Mouse (Mus musculus) bone marrow, adult 2 months (tissue): Measurements from ENCODE around the gene Cxcr5.

Experiments used
- CTCF ChIP-seq: fragments of 200-500 bp; IDR thresholded peaks from 2 replicates; pipeline ENCODE4 v1.5.1; 2011; ENCODE audit warnings: low read length, control low read depth; ENCODE audit not compliant: control insufficient read depth, insufficient read depth
- POLR2A ChIP-seq: fragments of 200-500 bp; IDR thresholded peaks from 2 replicates; pipeline ENCODE4 v1.6.1; 2011; ENCODE audit warnings: low read depth, mild to moderate bottlenecking, control low read depth, low read length, borderline replicate concordance; ENCODE audit not compliant: control insufficient read depth

GRCm38 (mm10) chr9:44474327-44474726 lies 87.3 kb downstream of the Cxcr5 start:
- TF ChIP-seq POLR2A (no peak), CTCF (no peak)
